8 mouse cellular contexts compared by ENCODE assay signal in the genomic region with DNA sequence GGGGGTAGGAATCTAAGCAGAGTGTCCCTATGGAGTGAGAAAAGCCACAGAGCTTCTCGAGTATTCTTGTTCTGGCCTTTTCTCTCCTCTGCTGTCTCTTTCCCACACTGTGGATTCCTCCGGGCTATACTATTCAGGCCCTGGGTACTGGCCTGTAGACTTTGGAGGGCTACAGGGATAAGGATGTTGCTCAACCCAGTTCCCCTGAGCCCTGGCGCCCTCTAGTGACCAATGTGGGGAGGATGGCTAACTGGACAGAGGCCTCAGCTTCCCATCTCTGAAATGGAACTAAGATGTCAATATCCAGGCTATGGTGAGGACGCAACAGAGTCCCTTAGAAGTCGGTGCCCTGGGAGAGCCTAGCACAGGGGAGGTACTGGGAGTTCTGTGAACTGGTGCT. TPM values are rescaled to one million over a fixed set of nuclear protein-coding genes. Genes with fewer than 3 reads are reported as not detected.
DNase-seq lines count a peak whose midpoint lies in the region; ATAC-seq and TF ChIP-seq lines count a peak whose summit lies in the region.

No protein-coding gene starts in this region.

- H3K27ac ChIP-seq in liver, embryonic 11.5 days (ENCODE audit: low read depth, low read length), result no peak overlapping the region
- no peak overlapping the region for H3K27ac ChIP-seq in liver, adult 2 months (replicated peaks; ENCODE audit: insufficient read depth, low read depth, low read length)
- H3K27ac ChIP-seq in small intestine, adult 2 months (ENCODE audit: insufficient read depth, low read depth, low read length), result no peak overlapping the region
- H3K27ac ChIP-seq in forebrain, embryonic 14.5 days (ENCODE audit: low read depth, low read length), result no peak overlapping the region

- H3K9ac ChIP-seq in liver, embryonic 11.5 days (ENCODE audit: low read depth, low read length), result no peak overlapping the region
- no peak overlapping the region for H3K9ac ChIP-seq in liver, adult 2 months (ENCODE audit: low read depth, low read length)
- H3K9ac ChIP-seq in forebrain, embryonic 14.5 days (ENCODE audit: low read length), result no peak overlapping the region

- H3K4me1 ChIP-seq in liver, embryonic 11.5 days (replicated peaks; ENCODE audit: control insufficient read depth, insufficient read depth, low read length), result no peaks in the 10 kb centered on the region; the same call in 1 of the 2 replicates
- H3K4me1 ChIP-seq in liver, adult 2 months (ENCODE audit: control insufficient read depth, insufficient read depth, low read length), result no peaks in the 10 kb centered on the region
- H3K4me1 ChIP-seq in small intestine, adult 2 months (ENCODE audit: control insufficient read depth, insufficient read depth, insufficient read length, low read length), result no peaks in the 10 kb centered on the region
- no peaks in the 10 kb centered on the region for H3K4me1 ChIP-seq in forebrain, embryonic 14.5 days (ENCODE audit: control insufficient read depth, insufficient read depth, low read length)

- H3K4me3 ChIP-seq in liver, embryonic 11.5 days (ENCODE audit: low read depth, low read length), result no peak overlapping the region
- no peak overlapping the region for H3K4me3 ChIP-seq in liver, adult 2 months (ENCODE audit: insufficient read depth, low read depth, low read length)
- no peak overlapping the region for H3K4me3 ChIP-seq in small intestine, adult 2 months (ENCODE audit: low read depth, low read length)
- no peak overlapping the region for H3K4me3 ChIP-seq in forebrain, embryonic 14.5 days (ENCODE audit: low read depth, low read length)

- no peaks in the 10 kb centered on the region for H3K36me3 ChIP-seq in liver, embryonic 11.5 days (ENCODE audit: control insufficient read depth, insufficient read depth, low read length)
- H3K36me3 ChIP-seq in liver, adult 2 months (ENCODE audit: control insufficient read depth, insufficient read depth, low read length), result no peaks in the 10 kb centered on the region
- no peaks in the 10 kb centered on the region for H3K36me3 ChIP-seq in small intestine, adult 2 months (ENCODE audit: control insufficient read depth, insufficient read depth, low read length)
- H3K36me3 ChIP-seq in forebrain, embryonic 14.5 days (ENCODE audit: control insufficient read depth, insufficient read depth, low read length), result no peaks in the 10 kb centered on the region

- TF ChIP-seq POLR2A in liver, adult 2 months (IDR thresholded peaks at IDR 0.05; ENCODE audit: extremely low read depth, insufficient read depth, low read length), result no peak
- TF ChIP-seq POLR2A in small intestine, adult 2 months (IDR thresholded peaks at IDR 0.05; ENCODE audit: low read depth, low read length), result no peak

- 27% methylated on average over 5 of the region's 5 CpGs for WGBS in liver, embryonic 11.5 days
- 23% methylated on average over 5 of the region's 5 CpGs for WGBS in liver, adult 2 months
- 40% methylated on average over 5 of the region's 5 CpGs for whole genome bisulfite sequencing in small intestine, adult 2 months
- 29% methylated on average over 5 of the region's 5 CpGs for WGBS in forebrain, embryonic 14.5 days

- no peak overlapping the region for H3K4me2 ChIP-seq in liver, embryonic 11.5 days
- H3K4me2 ChIP-seq in forebrain, embryonic 14.5 days (ENCODE audit: low read length), result no peak overlapping the region

- H3K79me2 ChIP-seq in liver, adult 2 months (ENCODE audit: control insufficient read depth, insufficient read depth, low read length), result no peaks in the 10 kb centered on the region

- H3K27me3 ChIP-seq in liver, embryonic 11.5 days (replicated peaks; ENCODE audit: control insufficient read depth, insufficient read depth, low read length), result 0 out of 2 replicates have a peak, but pooled peaks cover 9% of the 10 kb centered on the region
- H3K27me3 ChIP-seq in liver, adult 2 months (ENCODE audit: control insufficient read depth, insufficient read depth, low read length), result no peaks in the 10 kb centered on the region
- H3K27me3 ChIP-seq in small intestine, adult 2 months (ENCODE audit: control insufficient read depth, insufficient read depth, low read length), result no peaks in the 10 kb centered on the region
- no peaks in the 10 kb centered on the region for H3K27me3 ChIP-seq in forebrain, embryonic 14.5 days (replicated peaks; ENCODE audit: control insufficient read depth, insufficient read depth, low read length)

- H3K9me3 ChIP-seq in liver, embryonic 11.5 days (ENCODE audit: control insufficient read depth, low read length), result no peaks in the 10 kb centered on the region
- H3K9me3 ChIP-seq in forebrain, embryonic 14.5 days (replicated peaks; ENCODE audit: control insufficient read depth, low read length), result no peaks in the 10 kb centered on the region

- no peak for ATAC-seq in liver, embryonic 11.5 days (replicated peaks; ENCODE audit: low FRiP score)
- peak; percentile 92 for ATAC-seq in granulocyte monocyte progenitor cell, adult 5-6 weeks (replicated peaks; ENCODE audit: poor library complexity, severe bottlenecking)
- ATAC-seq in forebrain, embryonic 14.5 days, result no peak

- peak; percentile 89 for TF ChIP-seq CTCF in liver, adult 2 months (IDR thresholded peaks at IDR 0.05; ENCODE audit: low read depth, low read length)
- TF ChIP-seq CTCF in small intestine, adult 2 months (IDR thresholded peaks at IDR 0.05; ENCODE audit: extremely low read depth, insufficient read length, insufficient replicate concordance, low read depth, low read length), result peak; percentile 62; the same call in 1 of the 2 replicates

- DNase-seq in liver (peak; percentile 69), MN1 (ENCODE audit: low spot score) (peak; percentile 83)
- no peak for DNase-seq in liver, embryonic 11.5 days (ENCODE audit: low spot score)
- peak; percentile 44 for DNase-seq in c-Kit-positive CD71-positive TER-119-positive erythroid progenitor cells, embryonic 14.5 days (ENCODE audit: low spot score)
- DNase-seq in liver, adult 2 months (ENCODE audit: extremely low read depth, low read depth, low spot score), result peak; percentile 9
- DNase-seq in forebrain, embryonic 14.5 days (ENCODE audit: low spot score), result no peak

RNA-seq across cellular contexts. Expression of a gene that starts 0.6 kb away (rescaled TPM):
- polyA plus RNA-seq in liver, embryonic 11.5 days (2014; fragmentation: Nextera tagmentation; extraction: Ambion mirVana), result 0.21 and 0.36 TPM in 2 replicates
- total RNA-seq in granulocyte monocyte progenitor cell, adult 5-6 weeks (2014; fragmentation: Nextera tagmentation), result not detected in 2 replicates
- total RNA-seq in granulocyte monocyte progenitor cell, adult 5-6 weeks (2017), result not detected in 2 replicates
- total RNA-seq in liver, adult 2 months (2014; rRNA removed), result 0.34 TPM in 1 of 2 replicates, not detected in the other
- 1.1 and 1.6 TPM in 2 replicates for polyA plus RNA-seq in liver, adult 2 months (2012; rRNA removed)
- polyA plus RNA-seq in small intestine, adult 2 months (2012; rRNA removed), result 1.3 and 2.6 TPM in 2 replicates
- polyA plus RNA-seq in forebrain, embryonic 14.5 days (2014; fragmentation: Nextera tagmentation; extraction: Ambion mirVana), result 4.0 TPM in 2 replicates

RNA-seq across cellular contexts. Expression of a gene that starts 17.9 kb away (rescaled TPM):
- polyA plus RNA-seq in liver, embryonic 11.5 days (2014; fragmentation: Nextera tagmentation; extraction: Ambion mirVana), result not detected in 2 replicates
- total RNA-seq in granulocyte monocyte progenitor cell, adult 5-6 weeks (2014; fragmentation: Nextera tagmentation), result not detected in 2 replicates
- not detected in 2 replicates for total RNA-seq in granulocyte monocyte progenitor cell, adult 5-6 weeks (2017)
- total RNA-seq in liver, adult 2 months (2014; rRNA removed), result not detected in 2 replicates
- polyA plus RNA-seq in liver, adult 2 months (2012; rRNA removed), result not detected in 2 replicates
- not detected in 2 replicates for polyA plus RNA-seq in small intestine, adult 2 months (2012; rRNA removed)
- 6.4 and 6.6 TPM in 2 replicates for polyA plus RNA-seq in forebrain, embryonic 14.5 days (2014; fragmentation: Nextera tagmentation; extraction: Ambion mirVana)

RNA-seq across cellular contexts. Expression of a gene that starts 22.5 kb away (rescaled TPM):
- not detected in 2 replicates for polyA plus RNA-seq in liver, embryonic 11.5 days (2014; fragmentation: Nextera tagmentation; extraction: Ambion mirVana)
- not detected in 2 replicates for total RNA-seq in granulocyte monocyte progenitor cell, adult 5-6 weeks (2014; fragmentation: Nextera tagmentation)
- not detected in 2 replicates for total RNA-seq in granulocyte monocyte progenitor cell, adult 5-6 weeks (2017)
- 0.09 TPM in 1 of 2 replicates, not detected in the other for total RNA-seq in liver, adult 2 months (2014; rRNA removed)
- polyA plus RNA-seq in liver, adult 2 months (2012; rRNA removed), result not detected in 2 replicates
- not detected in 2 replicates for polyA plus RNA-seq in small intestine, adult 2 months (2012; rRNA removed)
- not detected in 2 replicates for polyA plus RNA-seq in forebrain, embryonic 14.5 days (2014; fragmentation: Nextera tagmentation; extraction: Ambion mirVana)

RNA-seq across cellular contexts. Expression of a gene that starts 28.7 kb away (rescaled TPM):
- 0.35 and 0.62 TPM in 2 replicates for polyA plus RNA-seq in liver, embryonic 11.5 days (2014; fragmentation: Nextera tagmentation; extraction: Ambion mirVana)
- total RNA-seq in granulocyte monocyte progenitor cell, adult 5-6 weeks (2014; fragmentation: Nextera tagmentation), result 2.4 and 13.4 TPM in 2 replicates
- total RNA-seq in granulocyte monocyte progenitor cell, adult 5-6 weeks (2017), result 1.7 and 2.5 TPM in 2 replicates
- total RNA-seq in liver, adult 2 months (2014; rRNA removed), result 0.20 TPM in 1 of 2 replicates, not detected in the other
- 0.11 and 0.19 TPM in 2 replicates for polyA plus RNA-seq in liver, adult 2 months (2012; rRNA removed)
- not detected in 2 replicates for polyA plus RNA-seq in small intestine, adult 2 months (2012; rRNA removed)
- polyA plus RNA-seq in forebrain, embryonic 14.5 days (2014; fragmentation: Nextera tagmentation; extraction: Ambion mirVana), result 2.5 and 4.3 TPM in 2 replicates

Comparison
In these comparisons a context has a peak if more than half of its experiments do, and no peak if none do; other contexts are left out.
1. DNase-seq: peak in liver (single experiment), MN1 (single experiment), c-Kit-positive CD71-positive TER-119-positive erythroid progenitor cells, embryonic 14.5 days (single experiment) and liver, adult 2 months (single experiment); none in liver, embryonic 11.5 days (single experiment) and forebrain, embryonic 14.5 days (single experiment).